Mouse (Mus musculus) heart, embryonic 16.5 days (tissue): ENCODE data around the gene Lax1. TPM values are rescaled to one million over a fixed set of nuclear protein-coding genes. Genes with fewer than 3 reads are reported as not detected.
"Not testable (repeated sequence)": the region's sequence is repeated elsewhere in the genome, so short reads cannot be mapped to it uniquely, and the experiment has no call there.

ENCODE experiments used
- ATAC-seq: fragments of 200-750 bp; cut with Nextera tagmentation; replicated peaks from 2 replicates; pipeline ENCODE4 v1.8.0; 2017; ENCODE audit warnings: moderate number of reproducible peaks; ENCODE audit not compliant: insufficient read depth, low FRiP score; ENCODE audit errors: extremely low read depth
- H3K27ac ChIP-seq: fragments of 300-500 bp; sonication (generic); 2 replicates; pipeline ENCODE4 v1.5.1; 2014; ENCODE audit warnings: mild to moderate bottlenecking, low read length, control low read depth, moderate library complexity
- H3K27me3 ChIP-seq: fragments of 300-500 bp; sonication (generic); 2 replicates; pipeline ENCODE4 v1.6.1; 2014; ENCODE audit warnings: low read length, mixed read lengths; ENCODE audit not compliant: control insufficient read depth, insufficient read depth
- H3K36me3 ChIP-seq: fragments of 300-500 bp; sonication (generic); 2 replicates; pipeline ENCODE4 v1.6.1; 2014; ENCODE audit not compliant: control insufficient read depth, insufficient read depth
- H3K4me1 ChIP-seq: fragments of 300-500 bp; sonication (generic); 2 replicates; pipeline ENCODE4 v1.6.1; 2014; ENCODE audit warnings: low read length, mixed read lengths; ENCODE audit not compliant: control insufficient read depth, insufficient read depth
- H3K4me2 ChIP-seq: fragments of 300-500 bp; sonication (generic); 2 replicates; pipeline ENCODE4 v1.6.1; 2014; ENCODE audit warnings: low read depth, mild to moderate bottlenecking, control low read depth, low read length
- H3K4me3 ChIP-seq: fragments of 300-500 bp; sonication (generic); 2 replicates; pipeline ENCODE4 v1.5.1; 2014; ENCODE audit warnings: mild to moderate bottlenecking, control low read depth, low read length
- H3K9ac ChIP-seq: fragments of 300-500 bp; sonication (generic); 2 replicates; pipeline ENCODE4 v1.6.1; 2014; ENCODE audit warnings: low read length, control low read depth
- H3K9me3 ChIP-seq: fragments of 300-500 bp; sonication (generic); replicated peaks from 2 replicates; pipeline ENCODE4 v1.6.1; 2016; ENCODE audit warnings: low read length; ENCODE audit not compliant: control insufficient read depth
- WGBS: fragments of 180-500 bp; shearing (Covaris S2); extraction: QIAGEN DNeasy Blood & Tissue Kit; methylation state at CpG from one replicate; pipeline ENCODE4 v1.1.7; 2014; 5-methylcytosine and 5-hydroxymethylcytosine counted together
- polyA plus RNA-seq: library from polyadenylated mRNA; unstranded; fragments of >200 nt; fragmentation: Nextera tagmentation; extraction: Ambion mirVana; gene quantifications from 2 replicates; pipeline ENCODE4 v1.2.1, GENCODE M21; 2015

The Lax1 gene
- polyA plus RNA-seq, 1 experiment from 2014 or later: 3.2 TPM

GRCm38 (mm10) chr1:133715191-133715590 lies 25.3 kb upstream of the Lax1 start:
- Histone ChIP-seq H3K9ac (no peak overlapping the region), H3K4me2 (no peak overlapping the region), H3K27me3 (no peaks in the 10 kb centered on the region), H3K27ac (no peak overlapping the region), H3K9me3 (no peaks in the 10 kb centered on the region), H3K4me1 (no peaks in the 10 kb centered on the region), H3K4me3 (no peak overlapping the region), H3K36me3 (no peaks in the 10 kb centered on the region; the same call in 1 of the 2 replicates)
- 47% methylated on average over 1 of the region's 1 CpGs for WGBS
- no peak for ATAC-seq

- Histone ChIP-seq H3K4me2 (no peak overlapping the region), H3K9ac (no peak overlapping the region), H3K27ac (no peak overlapping the region), H3K36me3 (no peaks in the 10 kb centered on the region), H3K4me3 (no peak overlapping the region), H3K4me1 (no peaks in the 10 kb centered on the region), H3K9me3 (no peaks in the 10 kb centered on the region), H3K27me3 (no peaks in the 10 kb centered on the region)
- WGBS: 52% methylated on average over 2 of the region's 2 CpGs
- ATAC-seq: no peak
These were observed 23.1 kb upstream of the Lax1 start for GRCm38 (mm10) chr1:133713009-133713370.

- no peak for ATAC-seq
- H3K9me3 ChIP-seq: no peaks in the 10 kb centered on the region
- peaks cover 1% of the 10 kb centered on the region; the same call in 1 of the 2 replicates for H3K36me3 ChIP-seq
- H3K27ac ChIP-seq: no peak overlapping the region
- H3K27me3 ChIP-seq: no peaks in the 10 kb centered on the region
- no peak overlapping the region for H3K4me3 ChIP-seq
- H3K4me1 ChIP-seq: no peaks in the 10 kb centered on the region
- H3K9ac ChIP-seq: no peak overlapping the region
- 65% methylated on average over 12 of the region's 12 CpGs for WGBS
- H3K4me2 ChIP-seq: no peak overlapping the region
These were observed 22.5 kb upstream of the Lax1 start for GRCm38 (mm10) chr1:133712288-133713008.

- Histone ChIP-seq H3K9ac (no peak overlapping the region), H3K27me3 (no peaks in the 10 kb centered on the region), H3K4me2 (no peak overlapping the region), H3K9me3 (no peaks in the 10 kb centered on the region), H3K27ac (no peak overlapping the region), H3K4me1 (no peaks in the 10 kb centered on the region), H3K36me3 (peaks cover 2% of the 10 kb centered on the region), H3K4me3 (no peak overlapping the region)
- ATAC-seq: no peak
- WGBS: 74% methylated on average over 6 of the region's 6 CpGs
These were observed 21.5 kb upstream of the Lax1 start for GRCm38 (mm10) chr1:133711376-133711775.

- Histone ChIP-seq H3K27ac (no peak overlapping the region), H3K27me3 (no peaks in the 10 kb centered on the region), H3K4me1 (no peaks in the 10 kb centered on the region), H3K4me3 (no peak overlapping the region), H3K4me2 (no peak overlapping the region), H3K9ac (no peak overlapping the region), H3K36me3 (peaks cover 2% of the 10 kb centered on the region), H3K9me3 (no peaks in the 10 kb centered on the region)
- 63% methylated on average over 6 of the region's 6 CpGs for WGBS
- ATAC-seq: no peak
These were observed 21.0 kb upstream of the Lax1 start for GRCm38 (mm10) chr1:133710895-133711294.

GRCm38 (mm10) chr1:133709292-133709691 lies 19.4 kb upstream of the Lax1 start:
- H3K9ac ChIP-seq: no peak overlapping the region
- H3K27me3 ChIP-seq: no peaks in the 10 kb centered on the region
- no peaks in the 10 kb centered on the region for H3K9me3 ChIP-seq
- no peak overlapping the region for H3K4me2 ChIP-seq
- WGBS: 76% methylated on average over 3 of the region's 3 CpGs
- H3K36me3 ChIP-seq: peaks cover 2% of the 10 kb centered on the region
- ATAC-seq: no peak
- no peaks in the 10 kb centered on the region for H3K4me1 ChIP-seq
- H3K4me3 ChIP-seq: no peak overlapping the region
- H3K27ac ChIP-seq: no peak overlapping the region

- not testable (repeated sequence) for H3K27ac ChIP-seq, ATAC-seq, H3K27me3 ChIP-seq, H3K4me1 ChIP-seq, H3K4me2 ChIP-seq, H3K9ac ChIP-seq, H3K4me3 ChIP-seq, H3K36me3 ChIP-seq, H3K9me3 ChIP-seq
- WGBS: 31% methylated on average over 1 of the region's 2 CpGs
These were observed 11.9 kb upstream of the Lax1 start for GRCm38 (mm10) chr1:133701824-133702223.

- no peaks in the 10 kb centered on the region for H3K9me3 ChIP-seq
- H3K27me3 ChIP-seq: no peaks in the 10 kb centered on the region
- no peak overlapping the region for H3K4me3 ChIP-seq
- 94% methylated on average over 12 of the region's 12 CpGs for WGBS
- H3K4me2 ChIP-seq: no peak overlapping the region
- H3K9ac ChIP-seq: no peak overlapping the region
- peaks cover 29% of the 10 kb centered on the region for H3K4me1 ChIP-seq
- no peak for ATAC-seq
- H3K36me3 ChIP-seq: no peaks in the 10 kb centered on the region
- H3K27ac ChIP-seq: no peak overlapping the region
These were observed 8.2 kb upstream of the Lax1 start for GRCm38 (mm10) chr1:133697935-133698620.

- Histone ChIP-seq H3K27ac (peak overlapping the region; percentile 91), H3K4me2 (peak overlapping the region; percentile 30), H3K36me3 (no peaks in the 10 kb centered on the region), H3K9me3 (no peaks in the 10 kb centered on the region), H3K4me1 (peaks cover 29% of the 10 kb centered on the region), H3K9ac (no peak overlapping the region; the same call in 1 of the 2 replicates), H3K27me3 (no peaks in the 10 kb centered on the region), H3K4me3 (no peak overlapping the region)
- WGBS: 22% methylated on average over 7 of the region's 7 CpGs
- ATAC-seq: peak; percentile 83
These were observed 6.0 kb upstream of the Lax1 start for GRCm38 (mm10) chr1:133695901-133696300.
